Mouse (Mus musculus) midbrain, embryonic 11.5 days (tissue): ENCODE results near the gene Nudt6. TPM values are rescaled to one million over a fixed set of nuclear protein-coding genes. Genes with fewer than 3 reads are reported as not detected.

ENCODE experiments used
- ATAC-seq: fragments of 200-750 bp; cut with Nextera tagmentation; 2 replicates; pipeline ENCODE4 v1.8.0; 2017; ENCODE audit warnings: moderate TSS enrichment, moderate library complexity; ENCODE audit not compliant: low FRiP score
- DNase-seq: peaks from one replicate; pipeline ENCODE4 v3.0.0; 2015; ENCODE audit warnings: low spot score; ENCODE audit errors: missing footprints
- H3K27ac ChIP-seq: fragments of 300-500 bp; sonication (generic); 2 replicates; pipeline ENCODE4 v1.5.1; 2014; ENCODE audit warnings: low read depth, low read length
- H3K27me3 ChIP-seq: fragments of 300-500 bp; sonication (generic); 2 replicates; pipeline ENCODE4 v1.6.1; 2014; ENCODE audit warnings: mild to moderate bottlenecking, low read length, moderate library complexity, mixed read lengths; ENCODE audit not compliant: control insufficient read depth, insufficient read depth
- H3K36me3 ChIP-seq: fragments of 300-500 bp; sonication (generic); 2 replicates; pipeline ENCODE4 v1.6.1; 2014; ENCODE audit warnings: mild to moderate bottlenecking, low read length, moderate library complexity, mixed read lengths; ENCODE audit not compliant: control insufficient read depth, insufficient read depth
- H3K4me1 ChIP-seq: fragments of 300-500 bp; sonication (generic); 2 replicates; pipeline ENCODE4 v1.6.1; 2014; ENCODE audit warnings: low read length; ENCODE audit not compliant: control insufficient read depth, insufficient read depth
- H3K4me2 ChIP-seq: fragments of 300-500 bp; sonication (generic); 2 replicates; pipeline ENCODE4 v1.6.1; 2014; ENCODE audit warnings: mild to moderate bottlenecking, moderate library complexity
- H3K4me3 ChIP-seq: fragments of 300-500 bp; sonication (generic); 2 replicates; pipeline ENCODE4 v1.5.1; 2014; ENCODE audit warnings: low read depth, low read length
- H3K9ac ChIP-seq: fragments of 300-500 bp; sonication (generic); 2 replicates; pipeline ENCODE4 v1.6.1; 2014; ENCODE audit warnings: low read length
- H3K9me3 ChIP-seq: fragments of 300-500 bp; sonication (generic); 2 replicates; pipeline ENCODE4 v1.6.1; 2016; ENCODE audit warnings: low read length; ENCODE audit not compliant: control insufficient read depth
- WGBS: fragments of 180-500 bp; shearing (Covaris S2); extraction: QIAGEN DNeasy Blood & Tissue Kit; methylation state at CpG from one replicate; pipeline ENCODE4 v1.1.7; 2014; 5-methylcytosine and 5-hydroxymethylcytosine counted together
- polyA plus RNA-seq: library from polyadenylated mRNA; unstranded; fragments of >200 nt; fragmentation: Nextera tagmentation; extraction: Ambion mirVana; gene quantifications from 2 replicates; pipeline ENCODE4 v1.2.1, GENCODE M21; 2014

Nudt6 gene
- polyA plus RNA-seq, 1 experiment from 2014 or later = 3.3 TPM

DNA sequence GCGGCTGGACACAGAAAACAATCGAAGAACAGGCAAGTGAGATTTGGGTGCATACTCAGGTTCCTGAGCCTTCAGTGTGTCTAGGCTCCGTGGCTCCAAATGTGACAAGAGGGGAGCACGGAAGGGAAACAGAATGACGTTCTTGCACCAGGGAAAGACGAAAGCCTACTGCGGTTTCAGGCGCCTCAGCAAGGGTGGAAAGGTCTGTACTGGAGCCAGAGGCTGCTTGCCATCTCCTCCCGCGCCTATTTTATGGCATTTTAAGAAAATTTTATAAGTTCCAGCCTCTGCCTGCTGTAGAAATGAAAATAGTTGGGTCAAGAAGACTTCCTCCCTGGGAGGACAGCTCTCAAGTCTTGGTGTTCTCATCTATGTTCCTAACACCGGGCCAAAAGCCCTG, 46.3 kb downstream of the Nudt6 start:
- Histone ChIP-seq H3K9me3 (no peaks in the 10 kb centered on the region), H3K9ac (no peak overlapping the region), H3K27me3 (no peaks in the 10 kb centered on the region), H3K4me1 (no peaks in the 10 kb centered on the region), H3K4me2 (no peak overlapping the region), H3K4me3 (no peak overlapping the region), H3K36me3 (no peaks in the 10 kb centered on the region), H3K27ac (no peak overlapping the region)
- 87% methylated on average over 11 of the region's 11 CpGs for WGBS
- ATAC-seq (no peak), DNase-seq (no peak)

DNA sequence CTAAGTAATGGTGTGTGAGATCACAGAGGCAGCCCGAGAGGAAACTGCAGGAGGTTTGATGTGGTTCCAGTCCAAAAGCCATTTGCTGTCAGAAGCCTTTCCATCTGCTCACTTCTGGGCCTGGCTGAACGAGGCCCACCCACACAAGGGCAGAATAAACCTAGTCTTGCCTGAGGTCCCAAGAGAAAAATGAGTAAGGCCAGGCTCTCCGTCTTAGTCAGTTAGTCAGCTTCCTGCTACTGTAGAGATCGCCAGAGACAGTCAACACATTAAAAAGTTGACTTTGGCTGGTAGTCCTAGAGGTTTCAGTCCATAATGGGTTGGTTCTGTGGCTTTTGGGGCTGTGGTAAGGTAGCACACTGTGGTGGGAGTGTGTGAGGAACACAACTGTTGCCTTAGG, 49.6 kb downstream of the Nudt6 start:
- WGBS = 80% methylated on average over 4 of the region's 4 CpGs
- H3K27me3 ChIP-seq = no peaks in the 10 kb centered on the region
- H3K9me3 ChIP-seq = no peaks in the 10 kb centered on the region
- no peak for DNase-seq
- no peak overlapping the region for H3K27ac ChIP-seq
- no peaks in the 10 kb centered on the region for H3K4me1 ChIP-seq
- H3K4me2 ChIP-seq = no peak overlapping the region
- no peaks in the 10 kb centered on the region for H3K36me3 ChIP-seq
- no peak for ATAC-seq
- H3K4me3 ChIP-seq = no peak overlapping the region
- H3K9ac ChIP-seq = no peak overlapping the region

DNA sequence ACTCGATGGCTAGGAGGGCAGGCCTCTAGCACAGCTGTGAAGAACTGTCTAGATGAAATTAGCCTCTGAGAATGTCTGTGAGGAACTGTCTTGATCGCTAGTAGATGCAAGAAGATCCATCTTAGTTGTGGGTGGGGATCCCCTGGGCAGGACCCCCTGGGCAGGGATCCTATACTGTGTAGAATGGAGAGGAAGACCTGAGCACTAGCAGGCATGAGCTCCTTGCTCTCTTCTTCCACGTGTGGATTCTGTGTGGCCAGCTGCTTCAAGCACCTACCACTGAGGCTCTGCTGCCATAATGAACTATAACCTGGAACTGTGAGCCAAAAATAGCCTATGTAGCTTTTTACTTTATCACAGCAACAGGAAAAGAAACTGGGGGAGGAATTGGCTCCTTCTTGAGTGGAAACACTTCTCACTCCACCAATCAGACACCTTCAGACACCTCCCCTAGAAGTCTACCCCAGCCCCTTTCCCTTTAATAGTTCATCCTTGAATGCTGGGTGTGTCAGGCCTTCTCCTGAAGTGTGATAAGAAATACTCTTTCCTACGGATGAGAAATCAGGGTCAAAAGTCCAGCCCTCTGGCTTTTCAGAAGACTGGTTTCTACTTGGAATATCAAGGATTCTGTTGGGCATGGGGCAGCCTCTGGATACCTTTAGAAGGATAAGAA, 53.5 kb downstream of the Nudt6 start:
- ATAC-seq (no peak), DNase-seq (no peak)
- Histone ChIP-seq H3K36me3 (no peaks in the 10 kb centered on the region), H3K27ac (no peak overlapping the region), H3K27me3 (no peaks in the 10 kb centered on the region), H3K4me1 (no peaks in the 10 kb centered on the region), H3K9ac (no peak overlapping the region), H3K4me3 (no peak overlapping the region), H3K9me3 (no peaks in the 10 kb centered on the region), H3K4me2 (no peak overlapping the region)
- WGBS = 68% methylated on average over 4 of the region's 4 CpGs

DNA sequence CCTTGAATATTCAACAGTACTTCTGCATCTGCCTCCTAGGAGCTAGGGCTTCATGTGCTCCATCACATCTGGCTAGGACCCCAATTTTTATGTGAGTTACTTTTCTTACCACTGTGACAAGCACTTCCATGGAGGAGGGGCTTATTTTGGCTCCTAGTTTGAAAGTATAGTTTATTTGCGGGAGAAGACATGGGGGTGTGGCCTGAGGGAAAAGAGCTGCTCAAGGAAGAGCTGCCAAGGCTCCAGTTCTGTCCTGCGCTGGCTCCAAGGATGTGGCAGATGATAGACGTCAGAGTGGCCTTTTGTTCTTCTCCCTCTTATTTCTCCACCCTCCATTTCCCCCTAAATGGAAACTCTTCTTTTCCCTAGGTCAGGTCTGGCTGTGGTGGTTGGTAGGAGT, 54.0 kb downstream of the Nudt6 start:
- no peaks in the 10 kb centered on the region for H3K9me3 ChIP-seq
- no peaks in the 10 kb centered on the region for H3K27me3 ChIP-seq
- no peak overlapping the region for H3K4me3 ChIP-seq
- H3K4me1 ChIP-seq = no peaks in the 10 kb centered on the region
- ATAC-seq (no peak), DNase-seq (no peak)
- WGBS = 55% methylated on average over 3 of the region's 3 CpGs
- H3K4me2 ChIP-seq = no peak overlapping the region
- H3K36me3 ChIP-seq = no peaks in the 10 kb centered on the region
- no peak overlapping the region for H3K27ac ChIP-seq
- H3K9ac ChIP-seq = no peak overlapping the region

DNA sequence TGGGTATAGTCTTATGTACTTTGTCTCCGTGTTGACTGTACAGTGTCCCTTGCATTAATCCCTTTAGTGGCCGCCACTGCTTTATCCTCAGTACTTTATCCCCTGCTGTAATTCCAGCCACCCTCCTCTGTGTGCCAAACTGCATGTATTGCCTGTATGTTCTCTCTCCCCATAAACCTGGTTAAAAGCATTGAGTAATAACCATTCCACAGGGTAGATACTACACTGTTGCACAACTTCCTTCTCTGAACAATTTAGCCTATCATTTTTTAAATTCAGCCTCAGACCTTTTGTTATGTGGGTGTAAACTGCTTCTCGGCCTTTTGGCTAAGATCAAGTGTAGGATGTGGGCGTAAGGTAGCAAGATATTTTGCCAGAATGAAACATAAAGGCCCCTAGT, 54.9 kb downstream of the Nudt6 start:
- no peak for ATAC-seq

DNA sequence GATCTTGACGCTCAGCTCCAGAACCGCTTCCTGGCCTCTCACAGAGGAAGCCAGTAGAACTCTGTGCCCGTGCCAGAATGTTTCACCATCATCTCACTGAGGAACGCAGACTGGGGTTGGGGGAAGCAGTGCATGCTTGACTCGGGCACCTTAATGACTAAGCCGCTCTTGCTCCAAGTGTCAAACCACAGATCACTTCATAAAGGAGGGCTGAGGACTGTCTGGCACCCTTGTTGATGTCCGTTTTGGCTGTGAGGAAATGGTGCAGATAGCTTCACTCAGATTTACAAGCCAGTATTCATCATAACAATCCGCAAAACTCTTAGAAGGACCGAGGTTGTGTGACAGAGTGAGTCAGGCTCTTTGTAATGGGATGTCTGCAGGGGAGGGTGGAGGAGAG, 59.3 kb downstream of the Nudt6 start:
- H3K4me3 ChIP-seq = no peak overlapping the region
- H3K4me2 ChIP-seq = no peak overlapping the region
- ATAC-seq (no peak), DNase-seq (no peak)
- no peaks in the 10 kb centered on the region for H3K4me1 ChIP-seq
- H3K9me3 ChIP-seq = no peaks in the 10 kb centered on the region
- H3K36me3 ChIP-seq = no peaks in the 10 kb centered on the region
- WGBS = 89% methylated on average over 9 of the region's 9 CpGs
- H3K27ac ChIP-seq = no peak overlapping the region
- no peak overlapping the region for H3K9ac ChIP-seq
- H3K27me3 ChIP-seq = no peaks in the 10 kb centered on the region

More for the DNA sequence above, 54.9 kb downstream of the Nudt6 start:
- Histone ChIP-seq H3K9ac (no peak overlapping the region), H3K4me2 (no peak overlapping the region), H3K27me3 (no peaks in the 10 kb centered on the region), H3K4me1 (no peaks in the 10 kb centered on the region), H3K36me3 (no peaks in the 10 kb centered on the region), H3K27ac (no peak overlapping the region), H3K4me3 (no peak overlapping the region), H3K9me3 (no peaks in the 10 kb centered on the region)
- 81% methylated on average over 4 of the region's 4 CpGs for WGBS
- no peak for DNase-seq

Other genes starting within 250 kb of the Nudt6 start
- not detected in 2 replicates for gene Il21, start 187.6 kb downstream of the Nudt6 start, polyA plus RNA-seq
- gene Bbs12, start 107.7 kb downstream of the Nudt6 start, polyA plus RNA-seq = 6.8 and 8.3 TPM in 2 replicates
- gene Cetn4, start 107.5 kb downstream of the Nudt6 start, polyA plus RNA-seq = 1.1 and 2.5 TPM in 2 replicates
- 0.86 and 0.91 TPM in 2 replicates for gene Fgf2, start 71.9 kb downstream of the Nudt6 start, polyA plus RNA-seq
- 42.1 and 42.3 TPM in 2 replicates for gene Spata5, start 315 bp downstream of the Nudt6 start, polyA plus RNA-seq
- gene Spry1, start 219.7 kb upstream of the Nudt6 start, polyA plus RNA-seq = 10.0 and 10.3 TPM in 2 replicates